Mouse (Mus musculus): ENCODE results near the gene Eapp.

Gene Eapp

GRCm38 (mm10) chr12:54621942-54622341, 73.8 kb downstream of the Eapp start:
- DNase-seq = no peak

Data from retina, postnatal 1 day (tissue).